Mouse (Mus musculus): ENCODE results near the gene Defa37. TPM values are rescaled to one million over a fixed set of nuclear protein-coding genes. Genes with fewer than 3 reads are reported as not detected.
"Not testable (repeated sequence)": the region's sequence is repeated elsewhere in the genome, so short reads cannot be mapped to it uniquely, and the experiment has no call there.

Gene Defa37
- not detected in 2 replicates for polyA plus RNA-seq (2014; fragmentation: Nextera tagmentation; extraction: Ambion mirVana)

DNA sequence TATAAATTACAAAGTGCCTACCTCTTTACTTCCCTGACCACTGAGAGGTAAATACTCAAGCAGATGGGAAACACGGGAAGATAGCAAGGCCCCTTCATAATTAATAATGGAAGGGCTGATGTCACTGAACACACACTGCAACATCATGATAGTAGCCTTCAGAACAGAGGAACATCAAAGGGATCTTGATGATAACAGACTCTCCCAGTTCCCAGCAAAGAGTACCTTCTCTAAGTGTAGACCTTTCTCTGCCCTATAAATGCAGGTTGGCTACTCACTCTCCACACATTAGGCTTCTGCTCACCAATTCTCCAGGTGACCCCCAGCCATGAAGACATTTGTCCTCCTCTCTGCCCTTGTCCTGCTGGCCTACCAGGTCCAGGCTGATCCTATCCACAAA, at the start of gene Defa37:
TSS of gene Defa37 (plus strand) at position 301 of the 400 bp plus-strand sequence.
- DNase-seq (ENCODE audit: low spot score); H3K4me2 ChIP-seq; H3K27ac ChIP-seq (ENCODE audit: low read depth, low read length); H3K9ac ChIP-seq (ENCODE audit: low read depth, low read length); H3K4me3 ChIP-seq (ENCODE audit: low read depth, low read length); H3K27me3 ChIP-seq (replicated peaks; ENCODE audit: control insufficient read depth, insufficient read depth, low read length); H3K9me3 ChIP-seq (ENCODE audit: control insufficient read depth, low read length); H3K4me1 ChIP-seq (replicated peaks; ENCODE audit: control insufficient read depth, insufficient read depth, low read length); ATAC-seq (replicated peaks; ENCODE audit: low FRiP score); H3K36me3 ChIP-seq (ENCODE audit: control insufficient read depth, insufficient read depth, low read length): not testable (repeated sequence)
- WGBS, result no CpG with 5 or more reads among the region's 1 CpGs

DNA sequence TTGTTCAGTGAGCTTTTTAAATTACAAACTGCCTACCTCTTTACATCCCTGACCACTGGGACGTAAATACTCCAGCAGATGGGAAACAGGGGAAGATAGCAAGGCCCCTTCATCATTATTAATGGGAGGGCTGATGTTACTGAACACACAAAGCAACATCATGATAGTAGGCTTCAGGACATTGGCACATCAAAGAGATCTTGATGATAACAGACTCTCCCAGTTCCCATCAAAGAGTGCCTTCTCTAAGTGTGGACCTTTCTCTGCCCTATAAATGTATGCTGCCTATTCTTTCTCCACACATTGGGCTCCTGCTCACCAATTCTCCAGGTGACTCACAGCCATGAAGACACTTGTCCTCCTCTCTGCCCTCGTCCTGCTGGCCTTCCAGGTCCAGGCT, 36.5 kb upstream of the Defa37 start, which contains the start of gene Defa32:
TSS of gene Defa32 (plus strand) at position 301 of the 400 bp plus-strand sequence.
- not testable (repeated sequence) for H3K27ac ChIP-seq (ENCODE audit: low read depth, low read length); H3K36me3 ChIP-seq (ENCODE audit: control insufficient read depth, insufficient read depth, low read length)
- no CpG with 5 or more reads among the region's 2 CpGs for WGBS

DNA sequence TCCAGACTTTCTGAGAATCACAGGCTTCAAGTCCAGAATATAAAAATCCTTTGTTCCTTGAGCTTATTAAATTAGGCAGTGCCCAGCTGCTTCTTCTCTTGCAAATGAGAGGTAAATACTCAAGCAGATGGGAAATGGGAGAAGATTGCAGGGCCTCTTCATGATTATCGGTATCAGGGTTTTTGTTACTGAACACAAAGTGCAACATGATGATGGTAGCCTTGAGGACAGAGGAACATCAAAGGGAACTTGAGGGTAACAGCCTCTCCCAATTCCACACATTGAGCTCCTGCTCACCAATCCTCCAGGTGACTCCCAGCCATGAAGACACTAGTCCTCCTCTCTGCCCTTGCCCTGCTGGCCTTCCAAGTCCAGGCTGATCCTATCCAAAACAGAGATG, 17.5 kb downstream of the Defa37 start, which contains the start of gene Defa28:
TSS of gene Defa28 (plus strand) at position 301 of the 400 bp plus-strand sequence.
- H3K9me3 ChIP-seq (ENCODE audit: control insufficient read depth, low read length); H3K4me2 ChIP-seq; H3K9ac ChIP-seq (ENCODE audit: low read depth, low read length); H3K27me3 ChIP-seq (replicated peaks; ENCODE audit: control insufficient read depth, insufficient read depth, low read length); H3K36me3 ChIP-seq (ENCODE audit: control insufficient read depth, insufficient read depth, low read length); ATAC-seq (replicated peaks; ENCODE audit: low FRiP score); H3K27ac ChIP-seq (ENCODE audit: low read depth, low read length); H3K4me3 ChIP-seq (ENCODE audit: low read depth, low read length); H3K4me1 ChIP-seq (replicated peaks; ENCODE audit: control insufficient read depth, insufficient read depth, low read length); DNase-seq (ENCODE audit: low spot score): not testable (repeated sequence)
- no CpG with 5 or more reads among the region's 1 CpGs for WGBS

More for the DNA sequence above, 36.5 kb upstream of the Defa37 start, which contains the start of gene Defa32:
- not testable (repeated sequence) for H3K9ac ChIP-seq (ENCODE audit: low read depth, low read length); ATAC-seq (replicated peaks; ENCODE audit: low FRiP score); H3K27me3 ChIP-seq (replicated peaks; ENCODE audit: control insufficient read depth, insufficient read depth, low read length); DNase-seq (ENCODE audit: low spot score); H3K4me2 ChIP-seq; H3K4me3 ChIP-seq (ENCODE audit: low read depth, low read length); H3K4me1 ChIP-seq (replicated peaks; ENCODE audit: control insufficient read depth, insufficient read depth, low read length); H3K9me3 ChIP-seq (ENCODE audit: control insufficient read depth, low read length)

DNA sequence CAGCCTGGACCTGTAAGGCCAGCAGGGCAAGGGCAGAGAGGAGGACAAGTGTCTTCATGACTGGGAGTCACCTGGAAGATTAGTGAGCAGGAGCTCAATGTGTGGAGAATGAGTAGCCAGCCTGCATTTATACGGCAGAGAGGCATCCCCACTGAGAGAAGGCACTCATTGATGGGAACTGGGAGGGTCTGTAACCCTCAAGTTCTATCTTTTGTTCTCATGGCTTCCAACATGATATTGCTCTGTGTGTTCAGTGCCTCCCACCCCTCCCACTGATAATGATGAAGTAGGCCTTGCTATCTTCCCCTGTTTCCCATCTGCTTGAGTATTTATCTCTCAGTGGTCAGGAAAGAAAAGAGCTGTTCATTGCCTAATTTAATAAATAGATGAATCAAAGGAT, 29.2 kb downstream of the Defa37 start, which contains the start of gene Gm7861:
TSS of gene Gm7861 (minus strand) at position 101 of the 400 bp plus-strand sequence.
- H3K4me2 ChIP-seq; H3K4me3 ChIP-seq (ENCODE audit: low read depth, low read length); H3K27ac ChIP-seq (ENCODE audit: low read depth, low read length); H3K36me3 ChIP-seq (ENCODE audit: control insufficient read depth, insufficient read depth, low read length); H3K27me3 ChIP-seq (replicated peaks; ENCODE audit: control insufficient read depth, insufficient read depth, low read length); ATAC-seq (replicated peaks; ENCODE audit: low FRiP score); DNase-seq (ENCODE audit: low spot score); H3K9ac ChIP-seq (ENCODE audit: low read depth, low read length); H3K4me1 ChIP-seq (replicated peaks; ENCODE audit: control insufficient read depth, insufficient read depth, low read length); H3K9me3 ChIP-seq (ENCODE audit: control insufficient read depth, low read length): not testable (repeated sequence)
- no CpG with 5 or more reads among the region's 1 CpGs for WGBS

Other genes with a start within 250 kb of the Defa37 start
- gene Defa27, start 249.8 kb upstream of the Defa37 start, polyA plus RNA-seq (2014; fragmentation: Nextera tagmentation; extraction: Ambion mirVana), result not detected in 2 replicates
- not detected in 2 replicates for gene Defa29, start 238.4 kb upstream of the Defa37 start, polyA plus RNA-seq (2014; fragmentation: Nextera tagmentation; extraction: Ambion mirVana)
- gene Defa2, start 186.9 kb upstream of the Defa37 start, polyA plus RNA-seq (2014; fragmentation: Nextera tagmentation; extraction: Ambion mirVana), result not detected in 2 replicates
- not detected in 2 replicates for gene Defa33, start 173.6 kb upstream of the Defa37 start, polyA plus RNA-seq (2014; fragmentation: Nextera tagmentation; extraction: Ambion mirVana)
- not detected in 2 replicates for gene Defa36, start 138.0 kb upstream of the Defa37 start, polyA plus RNA-seq (2014; fragmentation: Nextera tagmentation; extraction: Ambion mirVana)
- gene Gm7849, start 108.8 kb upstream of the Defa37 start, polyA plus RNA-seq (2014; fragmentation: Nextera tagmentation; extraction: Ambion mirVana), result not detected in 2 replicates
- gene Defa20, start 56.1 kb upstream of the Defa37 start, polyA plus RNA-seq (2014; fragmentation: Nextera tagmentation; extraction: Ambion mirVana), result not detected in 2 replicates
- gene Defa32, start 36.4 kb upstream of the Defa37 start, polyA plus RNA-seq (2014; fragmentation: Nextera tagmentation; extraction: Ambion mirVana), result not detected in 2 replicates
- not detected in 2 replicates for gene Defa28, start 17.6 kb downstream of the Defa37 start, polyA plus RNA-seq (2014; fragmentation: Nextera tagmentation; extraction: Ambion mirVana)
- not detected in 2 replicates for gene Gm7861, start 29.1 kb downstream of the Defa37 start, polyA plus RNA-seq (2014; fragmentation: Nextera tagmentation; extraction: Ambion mirVana)
- not detected in 2 replicates for gene Defa26, start 52.8 kb downstream of the Defa37 start, polyA plus RNA-seq (2014; fragmentation: Nextera tagmentation; extraction: Ambion mirVana)
- not detected in 2 replicates for gene Defa17, start 90.4 kb downstream of the Defa37 start, polyA plus RNA-seq (2014; fragmentation: Nextera tagmentation; extraction: Ambion mirVana)
- gene Defa34, start 100.4 kb downstream of the Defa37 start, polyA plus RNA-seq (2014; fragmentation: Nextera tagmentation; extraction: Ambion mirVana), result not detected in 2 replicates
- not detected in 2 replicates for gene AY761184, start 138.3 kb downstream of the Defa37 start, polyA plus RNA-seq (2014; fragmentation: Nextera tagmentation; extraction: Ambion mirVana)
- gene Defa24, start 169.1 kb downstream of the Defa37 start, polyA plus RNA-seq (2014; fragmentation: Nextera tagmentation; extraction: Ambion mirVana), result not detected in 2 replicates

Data from liver, embryonic 11.5 days (tissue).